Mouse (Mus musculus): Measurements from ENCODE around the gene Slc35c2. TPM values are rescaled to one million over a fixed set of nuclear protein-coding genes. Genes with fewer than 3 reads are reported as not detected.

Slc35c2 gene
- polyA plus RNA-seq, 1 experiment from 2014 or later, result 39.1 TPM

DNA sequence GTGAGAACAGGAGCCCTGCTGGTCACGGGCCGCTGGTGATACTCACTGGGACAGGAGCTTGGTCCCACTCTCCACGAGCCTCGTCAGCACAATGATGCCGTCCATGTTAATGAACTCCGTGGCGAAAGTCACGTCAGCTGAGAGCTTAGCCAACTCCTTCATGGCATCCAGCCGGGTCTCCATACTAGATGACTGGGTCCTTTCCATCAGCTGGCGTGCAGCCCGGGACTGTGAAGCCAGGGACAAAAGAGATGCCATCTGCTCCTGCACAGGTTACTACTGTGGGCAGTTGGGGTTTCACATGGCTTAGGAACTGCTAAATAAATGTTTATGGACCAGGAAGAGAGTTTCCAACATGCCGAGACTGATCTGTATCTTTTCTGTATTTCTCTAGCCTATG is 23.9 kb upstream of the Slc35c2 start:
- Histone ChIP-seq H3K27ac (replicated peaks) (no peak overlapping the region), H3K9me3 (replicated peaks) (no peaks in the 10 kb centered on the region), H3K36me3 (replicated peaks) (peaks cover 42% of the 10 kb centered on the region), H3K9ac (no peak overlapping the region), H3K27me3 (no peaks in the 10 kb centered on the region), H3K4me2 (no peak overlapping the region), H3K4me3 (replicated peaks) (no peak overlapping the region), H3K4me1 (replicated peaks) (peaks cover 8% of the 10 kb centered on the region)
- 79% methylated on average over 12 of the region's 12 CpGs for WGBS (ENCODE audit: insufficient replicate concordance)
- ATAC-seq (ENCODE audit: insufficient read depth), result no peak

DNA sequence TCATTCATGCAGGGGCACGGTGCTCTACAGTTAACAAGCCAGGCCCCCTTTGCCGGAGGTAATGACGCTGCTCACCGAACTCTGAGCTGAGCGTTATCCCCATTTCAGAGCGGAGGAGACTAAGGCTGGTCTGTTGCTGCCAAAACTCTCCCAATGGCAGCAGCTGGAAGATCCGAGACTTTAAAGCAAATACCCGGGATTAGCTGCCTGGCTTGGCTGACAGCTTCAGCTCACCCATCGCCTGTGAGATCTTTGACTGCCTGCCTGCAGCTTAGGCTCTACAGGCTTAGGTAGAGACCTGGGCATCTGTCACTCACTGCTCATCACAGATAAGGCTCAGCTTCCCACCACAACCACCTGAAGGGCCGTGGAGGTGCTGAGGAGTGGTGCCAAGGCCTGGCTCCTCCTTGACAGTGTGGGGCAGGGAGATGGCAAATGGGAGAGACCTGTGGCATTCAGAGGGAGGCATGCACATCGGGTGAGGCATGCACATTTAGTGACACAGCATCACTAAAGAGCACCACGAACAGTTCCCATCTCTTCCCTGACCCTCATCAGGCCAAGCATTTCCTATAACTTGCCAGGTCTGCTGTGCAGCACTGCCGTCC is 23.3 kb upstream of the Slc35c2 start:
- no peak for ATAC-seq (ENCODE audit: insufficient read depth)
- H3K4me2 ChIP-seq, result no peak overlapping the region
- no peak overlapping the region for H3K9ac ChIP-seq
- H3K4me3 ChIP-seq (replicated peaks), result no peak overlapping the region
- H3K36me3 ChIP-seq (replicated peaks), result peaks cover 37% of the 10 kb centered on the region
- no peak overlapping the region for H3K27ac ChIP-seq (replicated peaks)
- WGBS (ENCODE audit: insufficient replicate concordance), result 75% methylated on average over 13 of the region's 13 CpGs
- H3K9me3 ChIP-seq (replicated peaks), result no peaks in the 10 kb centered on the region
- H3K27me3 ChIP-seq, result no peaks in the 10 kb centered on the region
- H3K4me1 ChIP-seq (replicated peaks), result peaks cover 4% of the 10 kb centered on the region

DNA sequence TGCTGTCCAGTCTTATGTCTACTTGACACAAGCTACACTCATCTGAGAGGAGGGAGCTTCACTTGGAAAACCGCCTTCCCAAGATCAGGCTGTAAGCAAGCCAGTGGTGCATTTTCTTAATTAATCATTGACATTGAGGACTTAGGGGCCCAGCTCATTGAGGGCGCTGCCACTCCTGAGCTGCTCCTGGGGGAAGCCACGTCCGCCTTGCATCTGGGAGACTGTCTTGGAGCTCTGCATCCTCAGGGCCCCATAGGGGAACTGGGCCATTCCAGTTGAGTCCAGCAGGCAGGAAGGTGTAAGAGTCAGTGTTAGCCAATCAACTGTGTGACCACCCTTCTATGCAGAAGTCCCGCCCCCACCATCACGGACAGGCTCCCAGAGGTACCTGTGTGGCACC is 20.1 kb upstream of the Slc35c2 start:
- Histone ChIP-seq H3K4me1 (replicated peaks) (peaks cover 5% of the 10 kb centered on the region), H3K4me2 (no peak overlapping the region), H3K9me3 (replicated peaks) (no peaks in the 10 kb centered on the region), H3K9ac (no peak overlapping the region), H3K4me3 (replicated peaks) (no peak overlapping the region), H3K36me3 (replicated peaks) (peaks cover 33% of the 10 kb centered on the region), H3K27ac (replicated peaks) (no peak overlapping the region), H3K27me3 (no peaks in the 10 kb centered on the region)
- WGBS (ENCODE audit: insufficient replicate concordance), result 80% methylated on average over 6 of the region's 6 CpGs
- ATAC-seq (ENCODE audit: insufficient read depth), result no peak

GRCm38 (mm10) chr2:165305438-165305837 is 17.8 kb upstream of the Slc35c2 start:
- H3K27ac ChIP-seq (replicated peaks), result peak overlapping the region; percentile 73
- H3K27me3 ChIP-seq, result no peaks in the 10 kb centered on the region
- 73% methylated on average over 8 of the region's 8 CpGs for WGBS (ENCODE audit: insufficient replicate concordance)
- no peak overlapping the region for H3K9ac ChIP-seq
- peaks cover 38% of the 10 kb centered on the region for H3K36me3 ChIP-seq (replicated peaks)
- no peak overlapping the region for H3K4me3 ChIP-seq (replicated peaks)
- no peak overlapping the region for H3K4me2 ChIP-seq
- H3K4me1 ChIP-seq (replicated peaks), result peaks cover 5% of the 10 kb centered on the region
- no peak for ATAC-seq (ENCODE audit: insufficient read depth)
- no peaks in the 10 kb centered on the region for H3K9me3 ChIP-seq (replicated peaks)

- Histone ChIP-seq H3K36me3 (replicated peaks) (peaks cover 38% of the 10 kb centered on the region), H3K4me3 (replicated peaks) (no peak overlapping the region), H3K27ac (replicated peaks) (peak overlapping the region; percentile 73), H3K4me2 (no peak overlapping the region; the same call in 1 of the 2 replicates), H3K9ac (no peak overlapping the region), H3K9me3 (replicated peaks) (no peaks in the 10 kb centered on the region), H3K27me3 (no peaks in the 10 kb centered on the region), H3K4me1 (replicated peaks) (peaks cover 5% of the 10 kb centered on the region)
- WGBS (ENCODE audit: insufficient replicate concordance), result 74% methylated on average over 19 of the region's 19 CpGs
- ATAC-seq (ENCODE audit: insufficient read depth), result no peak
Observed at GRCm38 (mm10) chr2:165304819-165305218, 17.1 kb upstream of the Slc35c2 start.

DNA sequence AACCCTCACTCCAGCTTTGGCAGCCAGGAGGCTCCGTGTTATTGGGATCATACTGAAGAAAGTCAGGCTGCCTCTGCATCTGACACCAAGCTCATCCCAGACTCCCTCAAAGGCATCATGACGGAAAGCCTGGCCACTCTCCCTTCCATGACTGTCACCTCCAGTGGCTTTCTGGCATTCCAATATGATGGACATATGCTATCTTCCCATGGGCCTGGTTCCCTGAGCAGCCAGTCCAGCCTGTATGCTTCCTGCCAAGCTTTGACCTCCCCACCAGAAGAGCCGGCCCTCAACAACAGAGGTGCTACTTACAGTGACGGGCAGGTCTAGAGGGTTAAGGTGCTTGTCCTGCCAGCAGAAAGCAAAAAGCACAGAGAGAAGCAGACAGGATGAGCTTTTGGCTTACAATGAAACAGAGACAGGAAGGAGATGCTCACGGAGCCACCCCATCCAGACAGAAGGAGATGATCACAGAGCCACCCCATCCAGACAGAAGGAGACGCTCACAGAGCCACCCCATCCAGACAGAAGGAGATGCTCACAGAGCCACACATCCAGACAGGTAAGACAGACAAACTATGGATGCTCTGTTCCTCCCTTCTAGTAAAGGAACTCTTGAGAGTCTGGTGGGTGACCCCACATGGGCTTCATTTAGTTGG is 15.8 kb upstream of the Slc35c2 start:
- Histone ChIP-seq H3K36me3 (replicated peaks) (peaks cover 34% of the 10 kb centered on the region), H3K9me3 (replicated peaks) (no peaks in the 10 kb centered on the region), H3K4me1 (replicated peaks) (peaks cover 5% of the 10 kb centered on the region), H3K27ac (replicated peaks) (no peak overlapping the region), H3K27me3 (no peaks in the 10 kb centered on the region), H3K4me2 (no peak overlapping the region), H3K9ac (no peak overlapping the region), H3K4me3 (replicated peaks) (no peak overlapping the region)
- WGBS (ENCODE audit: insufficient replicate concordance), result 72% methylated on average over 6 of the region's 6 CpGs
- ATAC-seq (ENCODE audit: insufficient read depth), result no peak

- Histone ChIP-seq H3K4me1 (replicated peaks) (peaks cover 5% of the 10 kb centered on the region; the same call in 1 of the 2 replicates), H3K27me3 (no peaks in the 10 kb centered on the region), H3K9me3 (replicated peaks) (no peaks in the 10 kb centered on the region), H3K9ac (no peak overlapping the region), H3K36me3 (replicated peaks) (peaks cover 53% of the 10 kb centered on the region), H3K27ac (replicated peaks) (no peak overlapping the region), H3K4me2 (no peak overlapping the region), H3K4me3 (replicated peaks) (no peak overlapping the region)
- WGBS (ENCODE audit: insufficient replicate concordance), result 84% methylated on average over 3 of the region's 3 CpGs
- no peak for ATAC-seq (ENCODE audit: insufficient read depth)
Observed at GRCm38 (mm10) chr2:165301409-165301808, 13.7 kb upstream of the Slc35c2 start.

DNA sequence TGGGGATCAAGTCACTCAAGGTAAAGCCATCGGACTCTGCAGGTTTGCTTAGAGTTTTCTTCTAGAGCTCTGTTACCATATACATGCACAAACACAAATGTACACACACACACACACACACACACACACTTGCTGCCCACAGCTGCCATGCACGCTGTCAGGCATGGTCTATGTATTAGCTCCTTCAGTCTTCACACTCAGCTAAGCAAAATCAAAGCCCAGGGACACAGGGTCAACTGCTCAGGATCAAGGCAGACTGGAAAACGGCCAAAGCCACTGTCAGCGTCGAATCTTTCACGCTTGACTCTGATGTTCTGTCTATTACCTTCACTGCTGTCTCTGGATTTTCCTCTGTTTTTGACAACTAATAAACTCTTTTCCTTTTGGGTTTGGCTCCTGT is 13.2 kb upstream of the Slc35c2 start:
- H3K4me1 ChIP-seq (replicated peaks), result peaks cover 2% of the 10 kb centered on the region; the same call in 1 of the 2 replicates
- peaks cover 55% of the 10 kb centered on the region for H3K36me3 ChIP-seq (replicated peaks)
- H3K4me3 ChIP-seq (replicated peaks), result no peak overlapping the region
- no peak overlapping the region for H3K4me2 ChIP-seq
- H3K27ac ChIP-seq (replicated peaks), result no peak overlapping the region
- H3K27me3 ChIP-seq, result no peaks in the 10 kb centered on the region
- H3K9ac ChIP-seq, result no peak overlapping the region
- no peaks in the 10 kb centered on the region for H3K9me3 ChIP-seq (replicated peaks)
- WGBS (ENCODE audit: insufficient replicate concordance), result 82% methylated on average over 6 of the region's 6 CpGs
- ATAC-seq (ENCODE audit: insufficient read depth), result no peak

- ATAC-seq (ENCODE audit: insufficient read depth), result no peak
- H3K9me3 ChIP-seq (replicated peaks), result no peaks in the 10 kb centered on the region
- H3K4me2 ChIP-seq, result no peak overlapping the region
- H3K4me3 ChIP-seq (replicated peaks), result no peak overlapping the region
- no peak overlapping the region for H3K9ac ChIP-seq
- no peak overlapping the region for H3K27ac ChIP-seq (replicated peaks)
- H3K27me3 ChIP-seq, result no peaks in the 10 kb centered on the region
- H3K4me1 ChIP-seq (replicated peaks), result no peaks in the 10 kb centered on the region; the same call in 1 of the 2 replicates
- WGBS (ENCODE audit: insufficient replicate concordance), result 52% methylated on average over 8 of the region's 8 CpGs
- H3K36me3 ChIP-seq (replicated peaks), result peaks cover 60% of the 10 kb centered on the region
Observed at GRCm38 (mm10) chr2:165300424-165300823, 12.8 kb upstream of the Slc35c2 start.

GRCm38 (mm10) chr2:165297429-165297828 is 9.8 kb upstream of the Slc35c2 start:
- H3K4me1 ChIP-seq (replicated peaks), result no peaks in the 10 kb centered on the region
- no peak overlapping the region for H3K4me3 ChIP-seq (replicated peaks)
- H3K27me3 ChIP-seq, result no peaks in the 10 kb centered on the region
- H3K4me2 ChIP-seq, result no peak overlapping the region
- ATAC-seq (ENCODE audit: insufficient read depth), result 0 out of 2 replicates have a peak, but pooled peaks have one; percentile 37
- no peak overlapping the region for H3K27ac ChIP-seq (replicated peaks)
- H3K9ac ChIP-seq, result no peak overlapping the region
- WGBS (ENCODE audit: insufficient replicate concordance), result 68% methylated on average over 11 of the region's 11 CpGs
- peaks cover 57% of the 10 kb centered on the region for H3K36me3 ChIP-seq (replicated peaks)
- H3K9me3 ChIP-seq (replicated peaks), result no peaks in the 10 kb centered on the region

DNA sequence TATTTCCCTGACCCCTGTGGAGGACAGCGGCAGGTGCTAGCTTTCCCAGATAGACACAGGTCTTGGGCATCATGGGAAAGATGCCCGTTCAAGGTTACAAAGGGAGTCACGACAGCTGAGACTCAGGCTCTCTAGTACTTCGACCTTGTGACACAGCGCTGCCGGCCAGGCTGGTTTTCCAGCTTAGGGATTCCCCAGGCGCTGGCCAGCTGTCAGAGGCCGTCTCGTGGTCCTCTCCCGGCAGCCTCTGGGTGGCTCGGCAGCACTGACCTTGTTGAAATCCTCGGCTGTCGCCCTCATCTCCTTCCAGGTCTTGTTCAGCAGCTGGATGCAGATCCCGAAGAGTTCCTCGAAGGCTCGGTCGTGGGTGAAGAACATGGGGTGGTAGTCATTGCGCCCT is 8.9 kb upstream of the Slc35c2 start:
- H3K4me2 ChIP-seq, result no peak overlapping the region
- no peak overlapping the region for H3K4me3 ChIP-seq (replicated peaks)
- H3K36me3 ChIP-seq (replicated peaks), result peaks cover 55% of the 10 kb centered on the region
- ATAC-seq (ENCODE audit: insufficient read depth), result no peak
- no peak overlapping the region for H3K27ac ChIP-seq (replicated peaks)
- no peaks in the 10 kb centered on the region for H3K9me3 ChIP-seq (replicated peaks)
- no peaks in the 10 kb centered on the region for H3K4me1 ChIP-seq (replicated peaks)
- 83% methylated on average over 18 of the region's 18 CpGs for WGBS (ENCODE audit: insufficient replicate concordance)
- H3K9ac ChIP-seq, result no peak overlapping the region
- no peaks in the 10 kb centered on the region for H3K27me3 ChIP-seq
